Mouse (Mus musculus): ENCODE results near the gene Crtc3.

GRCm38 (mm10) chr7:80636288-80636952 is 52.3 kb downstream of the Crtc3 start:
- TF ChIP-seq POLR2A (IDR thresholded peaks at IDR 0.05; ENCODE audit: insufficient read depth, low read depth, low read length) (no peak), CTCF (IDR thresholded peaks at IDR 0.05; ENCODE audit: insufficient read depth, low read depth, low read length) (no peak)

All from olfactory bulb, adult 2 months (tissue).